Mouse (Mus musculus) lung, postnatal 0 days (tissue): ENCODE results near the gene Bcor. TPM values are rescaled to one million over a fixed set of nuclear protein-coding genes. Genes with fewer than 3 reads are reported as not detected.

Experiments
- ATAC-seq: fragments of 200-750 bp; cut with Nextera tagmentation; 2 replicates; pipeline ENCODE4 v1.8.0; 2017; ENCODE audit warnings: moderate library complexity
- DNase-seq: peaks from one replicate; pipeline ENCODE4 v3.0.0-alpha.2; 2016; ENCODE audit warnings: low spot score
- H3K27ac ChIP-seq: fragments of 300-500 bp; sonication (generic); 2 replicates; pipeline ENCODE4 v1.5.1; 2014; ENCODE audit warnings: antibody characterized with exemption, mild to moderate bottlenecking, low read length, mixed read lengths
- H3K27me3 ChIP-seq: fragments of 300-500 bp; sonication (generic); replicated peaks from 2 replicates; pipeline ENCODE4 v1.6.1; 2014; ENCODE audit warnings: low read length, mixed read lengths; ENCODE audit not compliant: insufficient read depth
- H3K36me3 ChIP-seq: fragments of 300-500 bp; sonication (generic); 2 replicates; pipeline ENCODE4 v1.6.1; 2014; ENCODE audit warnings: low read length, mixed read lengths; ENCODE audit not compliant: insufficient read depth
- H3K4me1 ChIP-seq: fragments of 300-500 bp; sonication (generic); 2 replicates; pipeline ENCODE4 v1.6.1; 2014; ENCODE audit warnings: antibody characterized with exemption, low read depth, low read length, mixed read lengths; ENCODE audit not compliant: insufficient read depth
- H3K4me2 ChIP-seq: fragments of 300-500 bp; sonication (generic); replicated peaks from 2 replicates; pipeline ENCODE4 v1.6.1; 2014; ENCODE audit warnings: low read depth, mild to moderate bottlenecking, low read length, moderate library complexity, mixed read lengths
- H3K4me3 ChIP-seq: fragments of 300-500 bp; sonication (generic); 2 replicates; pipeline ENCODE4 v1.5.1; 2014; ENCODE audit warnings: low read depth, low read length
- H3K9ac ChIP-seq: fragments of 300-500 bp; sonication (generic); replicated peaks from 2 replicates; pipeline ENCODE4 v1.6.1; 2014; ENCODE audit warnings: low read depth, mild to moderate bottlenecking
- H3K9me3 ChIP-seq: fragments of 300-500 bp; sonication (generic); 2 replicates; pipeline ENCODE4 v1.6.1; 2016; ENCODE audit warnings: low read length, mixed read lengths
- CTCF ChIP-seq: IDR thresholded peaks from 2 replicates; pipeline ENCODE4 v1.5.1; 2016; ENCODE audit warnings: antibody characterized with exemption, mild to moderate bottlenecking
- EP300 ChIP-seq: IDR thresholded peaks from 2 replicates; pipeline ENCODE4 v1.6.1; 2016; ENCODE audit warnings: antibody characterized with exemption, mild to moderate bottlenecking, control low read depth
- WGBS: fragments of 180-500 bp; shearing (Covaris S2); extraction: QIAGEN DNeasy Blood & Tissue Kit; methylation state at CpG from one replicate; pipeline ENCODE4 v1.1.7; 2014; 5-methylcytosine and 5-hydroxymethylcytosine counted together
- polyA plus RNA-seq: library from polyadenylated mRNA; unstranded; fragments of >200 nt; fragmentation: Nextera tagmentation; extraction: Ambion mirVana; gene quantifications from 2 replicates; pipeline ENCODE4 v1.2.1, GENCODE M21; 2015

Bcor gene
- polyA plus RNA-seq, 1 experiment from 2014 or later, result 8.2 TPM

- peak; percentile 70 for DNase-seq
- WGBS, result 3% methylated on average over 37 of the region's 44 CpGs
- H3K36me3 ChIP-seq, result no peaks in the 10 kb centered on the region
- peak overlapping the region; percentile 86 for H3K27ac ChIP-seq
- no peaks in the 10 kb centered on the region for H3K9me3 ChIP-seq
- no peaks in the 10 kb centered on the region for H3K27me3 ChIP-seq
- ATAC-seq, result peak; percentile 59
- no peaks in the 10 kb centered on the region for H3K4me1 ChIP-seq
- H3K4me3 ChIP-seq, result peak overlapping the region; percentile 17; the same call in 1 of the 2 replicates
- H3K4me2 ChIP-seq, result peak overlapping the region; percentile 67
- TF ChIP-seq EP300 (no peak), CTCF (no peak)
- no peak overlapping the region for H3K9ac ChIP-seq
Measured at GRCm38 (mm10) chrX:12158244-12158820, 1.8 kb downstream of the Bcor start.

GRCm38 (mm10) chrX:12157331-12157930, 2.7 kb downstream of the Bcor start:
- Histone ChIP-seq H3K27me3 (no peaks in the 10 kb centered on the region), H3K9me3 (no peaks in the 10 kb centered on the region), H3K4me2 (peak overlapping the region; percentile 67), H3K36me3 (no peaks in the 10 kb centered on the region), H3K27ac (no peak overlapping the region), H3K4me1 (no peaks in the 10 kb centered on the region), H3K9ac (no peak overlapping the region), H3K4me3 (no peak overlapping the region)
- ATAC-seq (peak; percentile 45), DNase-seq (peak; percentile 71)
- no peak for TF ChIP-seq EP300
- TF ChIP-seq CTCF, result peak; percentile 50
- 5% methylated on average over 25 of the region's 25 CpGs for WGBS

- ATAC-seq (no peak), DNase-seq (peak; percentile 67)
- 2% methylated on average over 23 of the region's 30 CpGs for WGBS
- no peaks in the 10 kb centered on the region for H3K27me3 ChIP-seq
- no peak overlapping the region for H3K27ac ChIP-seq
- H3K4me1 ChIP-seq, result no peaks in the 10 kb centered on the region
- no peaks in the 10 kb centered on the region for H3K36me3 ChIP-seq
- no peak for TF ChIP-seq EP300
- TF ChIP-seq CTCF, result peak; percentile 46
- no peaks in the 10 kb centered on the region for H3K9me3 ChIP-seq
- H3K4me2 ChIP-seq, result peak overlapping the region; percentile 55
- peak overlapping the region; percentile 19 for H3K4me3 ChIP-seq
- H3K9ac ChIP-seq, result no peak overlapping the region
Measured at GRCm38 (mm10) chrX:12155842-12156291, 4.3 kb downstream of the Bcor start.

GRCm38 (mm10) chrX:12155068-12155840, 4.9 kb downstream of the Bcor start:
- DNase-seq (no peak), ATAC-seq (no peak)
- Histone ChIP-seq H3K4me2 (peak overlapping the region; percentile 55), H3K4me3 (peak overlapping the region; percentile 19), H3K9ac (no peak overlapping the region), H3K27ac (no peak overlapping the region), H3K9me3 (no peaks in the 10 kb centered on the region), H3K36me3 (no peaks in the 10 kb centered on the region), H3K4me1 (no peaks in the 10 kb centered on the region), H3K27me3 (no peaks in the 10 kb centered on the region)
- 25% methylated on average over 28 of the region's 30 CpGs for WGBS
- no peak for TF ChIP-seq CTCF
- no peak for TF ChIP-seq EP300

GRCm38 (mm10) chrX:12153141-12154095, 6.7 kb downstream of the Bcor start:
- H3K4me1 ChIP-seq, result no peaks in the 10 kb centered on the region
- ATAC-seq, result no peak
- peak overlapping the region; percentile 30; the same call in 1 of the 2 replicates for H3K4me2 ChIP-seq
- no peak overlapping the region for H3K27ac ChIP-seq
- no peaks in the 10 kb centered on the region for H3K9me3 ChIP-seq
- DNase-seq, result no peak
- no peak overlapping the region for H3K4me3 ChIP-seq
- no peak overlapping the region for H3K9ac ChIP-seq
- no peaks in the 10 kb centered on the region for H3K36me3 ChIP-seq
- H3K27me3 ChIP-seq, result no peaks in the 10 kb centered on the region
- TF ChIP-seq EP300, result no peak
- peak; percentile 41 for TF ChIP-seq CTCF
- WGBS, result 25% methylated on average over 31 of the region's 31 CpGs
